In the genomic region with DNA sequence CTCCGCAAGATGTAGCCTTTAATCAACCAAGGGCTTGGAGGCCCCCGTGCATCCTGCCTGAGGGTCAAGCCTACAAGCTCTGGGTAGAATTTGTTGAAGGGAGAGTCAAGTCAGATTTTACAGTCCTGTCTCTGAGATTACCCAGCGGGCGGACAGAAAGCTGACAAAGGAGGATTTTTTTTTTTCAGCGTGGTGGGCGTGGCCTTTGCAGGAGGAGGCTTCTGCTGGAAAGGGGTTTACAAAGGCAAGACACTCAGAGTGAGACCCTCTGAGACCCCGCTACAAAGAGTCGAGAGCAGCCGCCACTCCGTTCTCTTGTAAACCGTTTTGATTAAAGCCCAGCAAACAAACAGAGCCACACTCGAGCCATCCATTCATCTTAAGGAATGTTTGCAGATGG, we compare ENCODE assay signal across 12 mouse cellular contexts.
A peak's percentile ranks its signal among the peaks of the same experiment; 100 is the strongest.
DNase-seq lines count a peak whose midpoint lies in the region; ATAC-seq lines count a peak whose summit lies in the region.
"Had no signal": no experiment of that assay in that cellular context is flagged by ENCODE, and none has a peak within 500 bp of the region (broad histone marks: within the 10 kb centered on the region; RNA-seq: fewer than 3 reads in every experiment).

No protein-coding gene starts in this region.

- H3K4me1 ChIP-seq in forebrain, embryonic 12.5 days = peaks cover 10% of the 10 kb centered on the region
- H3K4me1 ChIP-seq in limb, embryonic 13.5 days = peaks cover 11% of the 10 kb centered on the region; the same call in 1 of the 2 replicates
- peaks cover 14% of the 10 kb centered on the region for H3K4me1 ChIP-seq in neural tube, embryonic 13.5 days (replicated peaks)

- no peak overlapping the region for H3K9ac ChIP-seq in forebrain, embryonic 12.5 days
- no peak overlapping the region for H3K9ac ChIP-seq in limb, embryonic 13.5 days
- H3K9ac ChIP-seq in neural tube, embryonic 13.5 days = no peak overlapping the region; the same call in 1 of the 2 replicates

- 12% methylated on average over 12 of the region's 12 CpGs for WGBS in forebrain, embryonic 12.5 days
- WGBS in limb, embryonic 13.5 days = 39% methylated on average over 12 of the region's 12 CpGs
- WGBS in neural tube, embryonic 13.5 days = 10% methylated on average over 12 of the region's 12 CpGs

- H3K36me3 ChIP-seq in forebrain, embryonic 12.5 days (replicated peaks) = no peaks in the 10 kb centered on the region
- no peaks in the 10 kb centered on the region for H3K36me3 ChIP-seq in limb, embryonic 13.5 days
- no peaks in the 10 kb centered on the region for H3K36me3 ChIP-seq in neural tube, embryonic 13.5 days

- ATAC-seq in forebrain, embryonic 12.5 days (ENCODE audit: low FRiP score) = no peak
- no peak for ATAC-seq in limb, embryonic 13.5 days (ENCODE audit: low FRiP score, low read depth)
- ATAC-seq in neural tube, embryonic 13.5 days (ENCODE audit: low read depth) = no peak
- ATAC-seq in cerebellum, adult (ENCODE audit: insufficient number of reproducible peaks, low FRiP score, low TSS enrichment) = no peak

- peaks cover 7% of the 10 kb centered on the region; the same call in 1 of the 2 replicates for H3K27me3 ChIP-seq in forebrain, embryonic 12.5 days
- peaks cover 11% of the 10 kb centered on the region for H3K27me3 ChIP-seq in limb, embryonic 13.5 days
- peaks cover 4% of the 10 kb centered on the region; the same call in 1 of the 2 replicates for H3K27me3 ChIP-seq in neural tube, embryonic 13.5 days

- peak overlapping the region; percentile 34 for H3K4me2 ChIP-seq in forebrain, embryonic 12.5 days
- peak overlapping the region; percentile 12 for H3K4me2 ChIP-seq in limb, embryonic 13.5 days (replicated peaks)
- peak overlapping the region; percentile 25 for H3K4me2 ChIP-seq in neural tube, embryonic 13.5 days

- no peak overlapping the region for H3K27ac ChIP-seq in forebrain, embryonic 12.5 days
- H3K27ac ChIP-seq in limb, embryonic 13.5 days = no peak overlapping the region
- no peak overlapping the region for H3K27ac ChIP-seq in neural tube, embryonic 13.5 days (replicated peaks)
- H3K27ac ChIP-seq: kidney, postnatal 0 days had no signal

- H3K4me3 ChIP-seq in forebrain, embryonic 12.5 days (replicated peaks) = no peak overlapping the region
- H3K4me3 ChIP-seq in limb, embryonic 13.5 days = no peak overlapping the region
- no peak overlapping the region for H3K4me3 ChIP-seq in neural tube, embryonic 13.5 days

- no peaks in the 10 kb centered on the region for H3K9me3 ChIP-seq in forebrain, embryonic 12.5 days
- no peaks in the 10 kb centered on the region for H3K9me3 ChIP-seq in limb, embryonic 13.5 days
- H3K9me3 ChIP-seq in neural tube, embryonic 13.5 days = no peaks in the 10 kb centered on the region

- DNase-seq in kidney, postnatal 4 days = peak; percentile 30 to 40
- DNase-seq in kidney, postnatal 25 days = no peak
- DNase-seq in gastrocnemius, adult 8-10 months (ENCODE audit: low spot score in 2 of 2) = no peak
- DNase-seq in c-Kit-positive CD71-positive TER-119-positive erythroid progenitor cells, embryonic 14.5 days (ENCODE audit: low spot score) = no peak
- DNase-seq: cerebellum, postnatal 25 days; lung, adult 2 months; right cerebral cortex, postnatal 4 days had no signal

Comparison
In these comparisons a context has a peak if more than half of its experiments do, and no peak if none do; other contexts are left out.
1. DNase-seq: peak in kidney, postnatal 4 days (2 of 2); none in kidney, postnatal 25 days (0 of 2), gastrocnemius, adult 8-10 months (0 of 2) and c-Kit-positive CD71-positive TER-119-positive erythroid progenitor cells, embryonic 14.5 days (single experiment).
2. Peak in every context shown above with its lines, with median percentiles within 50 percentile points of each other: H3K4me2 ChIP-seq.